ENCODE assay signal across 8 mouse cellular contexts in the genomic region with DNA sequence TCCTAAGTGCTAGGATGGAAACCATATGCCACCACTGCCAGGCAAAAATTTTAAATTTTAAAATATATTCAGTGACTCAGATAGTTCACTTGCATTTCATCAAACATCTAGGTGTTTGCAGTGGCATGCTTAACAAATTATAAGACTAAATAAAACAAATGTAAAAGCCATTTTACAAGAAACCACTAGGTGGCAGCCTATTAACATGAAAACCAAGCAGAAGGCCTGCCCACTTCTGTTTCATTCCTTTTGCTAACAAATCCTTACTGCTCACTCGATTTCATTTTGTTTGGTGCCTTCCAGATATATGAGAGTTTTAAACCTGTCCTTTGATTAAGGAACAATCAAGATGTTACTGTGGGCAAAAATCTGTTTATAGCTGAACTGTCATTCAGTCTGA. TPM values are rescaled to one million over a fixed set of nuclear protein-coding genes. Genes with fewer than 3 reads are reported as not detected.
DNase-seq lines count a peak whose midpoint lies in the region; ATAC-seq and TF ChIP-seq lines count a peak whose summit lies in the region.

No protein-coding gene starts in this region.

- TF ChIP-seq POLR2A in cerebellum, adult 2 months (IDR thresholded peaks at IDR 0.05; ENCODE audit: borderline replicate concordance, insufficient read depth, low read length) = no peak

- peak in 1 of 2 experiments; percentile 39 for DNase-seq in cerebellum, adult 2 months
- DNase-seq in layer of hippocampus, adult 11-12 months (ENCODE audit: low spot score) = peak; percentile 42
- DNase-seq in layer of hippocampus, postnatal 25 days (ENCODE audit: extremely low spot score in 1 of 2, low spot score in 1 of 2) = no peak
- DNase-seq in forelimb bud, embryonic 11.5 days (ENCODE audit: low read depth, low spot score) = peak; percentile 62
- DNase-seq in spleen, postnatal 10 days (ENCODE audit: low spot score in 2 of 2) = no peak
- no peak for DNase-seq in gastrocnemius, postnatal 14 days

- 0% methylated on average over 1 of the region's 1 CpGs for WGBS in cerebellum, adult 2 months

- H3K27ac ChIP-seq in cerebellum, adult 2 months (ENCODE audit: insufficient read depth, low read length) = no peak overlapping the region

- no peaks in the 10 kb centered on the region for H3K36me3 ChIP-seq in E14TG2a.4 (ENCODE audit: insufficient read depth, low read length)

- peak; percentile 26; the same call in 1 of the 2 replicates for TF ChIP-seq CTCF in cerebellum, adult 2 months (IDR thresholded peaks at IDR 0.05; ENCODE audit: borderline replicate concordance, insufficient read depth, low read depth, low read length)
- TF ChIP-seq CTCF in E14TG2a.4 (conservative IDR thresholded peaks at IDR 0.05; ENCODE audit: low read length) = peak; percentile 53

- no peaks in the 10 kb centered on the region for H3K27me3 ChIP-seq in cerebellum, adult 2 months (ENCODE audit: control insufficient read depth, insufficient read depth, low read length)
- no peaks in the 10 kb centered on the region for H3K27me3 ChIP-seq in E14TG2a.4 (ENCODE audit: insufficient read depth, low read length)

- no peak for ATAC-seq in cerebellum, adult (ENCODE audit: insufficient number of reproducible peaks, low FRiP score, low TSS enrichment)

- no peaks in the 10 kb centered on the region for H3K9me3 ChIP-seq in E14TG2a.4 (ENCODE audit: low read length)

- H3K4me3 ChIP-seq in cerebellum, adult 2 months (replicated peaks; ENCODE audit: insufficient read depth, low read depth, low read length) = no peak overlapping the region
- H3K4me3 ChIP-seq in E14TG2a.4 (replicated peaks; ENCODE audit: low read length) = no peak overlapping the region

- intact Hi-C loops in gastrocnemius, postnatal 14 days (cut with DNase I; ENCODE audit: low total_unique reads) = loop anchor here (10.0 kb wide), 1 partner anchor 191 kb away; no protein-coding TSS in a partner anchor

- no peaks in the 10 kb centered on the region for H3K4me1 ChIP-seq in cerebellum, adult 2 months (ENCODE audit: control insufficient read depth, insufficient read depth, low read length)
- peaks cover 8% of the 10 kb centered on the region for H3K4me1 ChIP-seq in E14TG2a.4 (replicated peaks; ENCODE audit: low read depth, low read length)

RNA-seq across cellular contexts. Expression of a gene that starts 4.4 kb away (rescaled TPM):
- polyA plus RNA-seq in cerebellum, adult 2 months (2012; rRNA removed) = 2.2 TPM in 2 replicates
- 1 to 10 TPM; 1.4 to 2.3 TPM for total RNA-seq in layer of hippocampus, postnatal 25 days (2021)
- 1 to 10 TPM; 4.5 to 4.8 TPM for total RNA-seq in gastrocnemius, postnatal 14 days (2021)

RNA-seq across cellular contexts. Expression of a gene that starts 51.9 kb away (rescaled TPM):
- polyA plus RNA-seq in cerebellum, adult 2 months (2012; rRNA removed) = 7.0 and 7.6 TPM in 2 replicates
- 1 to 10 TPM; 7.9 to 9.1 TPM for total RNA-seq in layer of hippocampus, postnatal 25 days (2021)
- total RNA-seq in gastrocnemius, postnatal 14 days (2021) = 1 to 10 TPM; 4.9 to 7.2 TPM

RNA-seq across cellular contexts. Expression of a gene that starts 55.5 kb away (rescaled TPM):
- polyA plus RNA-seq in cerebellum, adult 2 months (2012; rRNA removed) = 0.10 and 0.13 TPM in 2 replicates
- under 1 TPM; 0.28 to 0.37 TPM for total RNA-seq in layer of hippocampus, postnatal 25 days (2021)
- under 1 TPM; 0.39 to 0.55 TPM for total RNA-seq in gastrocnemius, postnatal 14 days (2021)

Comparison
In these comparisons a context has a peak if more than half of its experiments do, and no peak if none do; other contexts are left out.
1. DNase-seq: peak in layer of hippocampus, adult 11-12 months (single experiment) and forelimb bud, embryonic 11.5 days (single experiment); none in layer of hippocampus, postnatal 25 days (0 of 2), spleen, postnatal 10 days (0 of 2) and gastrocnemius, postnatal 14 days (single experiment).